Mouse (Mus musculus) stomach, embryonic 15.5 days (tissue): ENCODE results near the gene Adcyap1r1. TPM values are rescaled to one million over a fixed set of nuclear protein-coding genes. Genes with fewer than 3 reads are reported as not detected.

Source experiments
- ATAC-seq: fragments of 200-750 bp; cut with Nextera tagmentation; 2 replicates; pipeline ENCODE4 v1.8.0; 2017; ENCODE audit warnings: low read depth, moderate number of reproducible peaks, moderate TSS enrichment; ENCODE audit not compliant: insufficient read depth, low FRiP score
- H3K27ac ChIP-seq: fragments of 300-500 bp; sonication (generic); 2 replicates; pipeline ENCODE4 v1.5.1; 2015; ENCODE audit warnings: mild to moderate bottlenecking, inconsistent platforms
- H3K27me3 ChIP-seq: fragments of 300-500 bp; sonication (generic); replicated peaks from 2 replicates; pipeline ENCODE4 v1.6.1; 2015; ENCODE audit warnings: inconsistent platforms
- H3K36me3 ChIP-seq: fragments of 300-500 bp; sonication (generic); 2 replicates; pipeline ENCODE4 v1.6.1; 2015; ENCODE audit warnings: inconsistent platforms
- H3K4me1 ChIP-seq: fragments of 300-500 bp; sonication (generic); 2 replicates; pipeline ENCODE4 v1.6.1; 2015; ENCODE audit warnings: inconsistent platforms
- H3K4me2 ChIP-seq: fragments of 300-500 bp; sonication (generic); 2 replicates; pipeline ENCODE4 v1.6.1; 2015; ENCODE audit warnings: mild to moderate bottlenecking, inconsistent platforms
- H3K4me3 ChIP-seq: fragments of 300-500 bp; sonication (generic); replicated peaks from 2 replicates; pipeline ENCODE4 v1.5.1; 2015; ENCODE audit warnings: inconsistent platforms
- H3K9ac ChIP-seq: fragments of 300-500 bp; sonication (generic); 2 replicates; pipeline ENCODE4 v1.6.1; 2015; ENCODE audit warnings: inconsistent platforms
- H3K9me3 ChIP-seq: fragments of 300-500 bp; sonication (generic); 2 replicates; pipeline ENCODE4 v1.6.1; 2016; ENCODE audit warnings: inconsistent platforms
- WGBS: fragments of 180-500 bp; shearing (Covaris S2); methylation state at CpG from one replicate; pipeline ENCODE4 v1.1.7; 2015; 5-methylcytosine and 5-hydroxymethylcytosine counted together
- polyA plus RNA-seq: library from polyadenylated mRNA; unstranded; fragments of >200 nt; fragmentation: Nextera tagmentation; extraction: Ambion mirVana; gene quantifications from 2 replicates; pipeline ENCODE4 v1.2.1, GENCODE M21; 2015

Adcyap1r1 gene
- polyA plus RNA-seq, 1 experiment from 2014 or later, result 7.6 TPM

DNA sequence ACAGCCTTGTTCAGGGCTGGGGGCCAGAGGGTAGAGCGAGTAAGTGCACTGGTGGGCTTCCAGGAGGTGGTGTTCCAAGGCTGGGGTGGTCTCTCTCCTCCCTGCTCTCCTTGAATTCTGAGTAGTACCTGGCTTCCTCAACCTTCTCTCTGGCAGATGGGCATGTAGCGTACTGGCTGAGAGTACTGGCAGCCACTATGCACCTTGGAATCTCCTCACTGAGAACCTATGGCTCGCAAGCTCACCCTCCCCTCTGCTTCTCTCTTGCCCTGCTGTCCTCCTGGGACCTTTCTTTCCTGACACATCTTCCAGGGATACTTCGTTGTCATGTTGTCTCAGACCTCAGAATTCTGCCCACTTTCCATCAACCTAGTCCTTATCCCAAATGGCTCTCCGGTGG lies 3.9 kb downstream of the Adcyap1r1 start:
- Histone ChIP-seq H3K4me2 (no peak overlapping the region), H3K27ac (no peak overlapping the region), H3K4me3 (no peak overlapping the region), H3K9ac (no peak overlapping the region), H3K36me3 (no peaks in the 10 kb centered on the region), H3K9me3 (no peaks in the 10 kb centered on the region), H3K4me1 (peaks cover 7% of the 10 kb centered on the region; the same call in 1 of the 2 replicates), H3K27me3 (peaks cover 28% of the 10 kb centered on the region)
- no peak for ATAC-seq
- 73% methylated on average over 5 of the region's 5 CpGs for WGBS

DNA sequence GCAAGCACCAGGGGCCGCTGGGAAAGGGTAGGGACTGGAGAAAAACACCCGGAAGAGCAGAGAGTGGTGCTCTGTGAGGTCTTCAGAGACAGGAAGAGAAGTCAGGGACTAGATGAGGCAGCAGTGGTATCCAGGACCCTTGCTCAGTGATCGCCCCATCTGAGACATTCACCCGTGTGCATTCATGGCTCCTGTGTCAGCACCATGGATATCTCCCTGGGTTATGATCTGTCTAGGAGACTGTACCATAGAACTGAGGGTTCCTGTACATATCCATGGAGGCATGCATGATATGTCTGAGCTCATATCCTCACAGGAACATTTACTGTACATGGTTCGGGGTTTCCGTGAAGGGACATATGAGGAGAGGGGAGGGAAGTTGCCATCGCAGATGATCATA lies 5.9 kb downstream of the Adcyap1r1 start:
- H3K27me3 ChIP-seq, result peaks cover 14% of the 10 kb centered on the region
- 65% methylated on average over 7 of the region's 7 CpGs for WGBS
- no peaks in the 10 kb centered on the region for H3K36me3 ChIP-seq
- H3K27ac ChIP-seq, result no peak overlapping the region
- H3K9me3 ChIP-seq, result no peaks in the 10 kb centered on the region
- no peak overlapping the region for H3K4me2 ChIP-seq
- H3K4me3 ChIP-seq, result no peak overlapping the region
- peaks cover 7% of the 10 kb centered on the region; the same call in 1 of the 2 replicates for H3K4me1 ChIP-seq
- ATAC-seq, result no peak
- no peak overlapping the region for H3K9ac ChIP-seq

DNA sequence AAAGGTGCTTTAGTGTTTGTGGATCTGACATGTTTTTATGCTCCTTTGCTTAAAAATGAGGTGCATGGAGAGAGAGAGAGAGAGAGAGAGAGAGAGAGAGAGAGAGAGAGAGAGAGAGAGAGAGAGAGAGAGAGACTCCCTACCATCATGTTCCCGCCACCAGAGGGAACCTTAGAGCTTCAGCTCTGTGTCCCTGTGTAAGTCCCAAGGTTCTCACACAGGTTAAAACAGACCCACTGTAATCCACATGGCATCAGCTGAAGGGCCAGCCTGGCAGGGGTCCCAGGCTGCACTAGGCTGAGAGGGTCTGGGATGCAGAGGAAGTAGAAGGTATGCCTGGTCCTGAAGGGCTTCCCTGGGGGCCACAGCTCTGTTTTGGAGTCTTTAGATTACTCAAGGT lies 6.4 kb downstream of the Adcyap1r1 start:
- no peak overlapping the region for H3K4me3 ChIP-seq
- 36% methylated on average over 1 of the region's 1 CpGs for WGBS

DNA sequence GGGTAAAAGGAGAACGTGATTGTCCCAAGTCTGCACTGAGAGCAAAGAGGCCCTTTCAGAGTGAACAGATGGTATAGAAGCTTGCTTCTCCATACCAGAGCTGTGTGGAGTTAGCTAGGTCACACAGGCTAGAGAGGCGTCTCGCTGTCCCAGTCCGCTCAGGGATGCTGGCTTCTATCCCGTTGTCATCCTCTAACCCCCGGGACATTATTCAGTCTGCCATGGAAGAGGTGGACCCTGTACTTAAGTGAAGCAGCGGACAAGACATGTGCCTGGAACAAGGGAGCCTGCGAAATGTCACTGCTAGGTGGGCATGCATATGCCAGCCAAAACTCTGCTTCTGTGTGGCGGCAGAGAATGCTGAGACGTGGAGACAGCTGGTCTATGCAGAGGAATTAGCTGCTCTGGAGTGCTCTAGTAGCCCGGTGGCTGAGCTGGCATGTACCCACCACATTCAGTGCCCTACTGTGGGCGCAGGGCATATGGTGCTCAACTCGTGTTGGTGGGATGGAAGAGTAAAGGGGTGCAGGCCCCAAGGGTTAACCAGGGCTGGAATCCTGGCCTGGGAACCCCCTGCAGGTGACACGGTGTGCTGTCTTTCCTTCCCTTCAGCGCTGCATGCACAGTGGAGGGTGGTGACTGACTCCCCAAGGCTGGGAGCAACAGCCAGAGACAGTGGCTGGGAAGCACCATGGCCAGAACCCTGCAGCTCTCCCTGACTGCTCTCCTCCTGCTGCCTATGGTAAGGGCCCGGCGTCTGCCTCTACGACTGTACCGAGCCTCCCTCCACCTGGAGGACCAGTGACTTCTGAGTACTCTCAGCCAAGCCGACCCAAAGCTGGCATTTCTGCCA lies 8.0 kb downstream of the Adcyap1r1 start:
- Histone ChIP-seq H3K9me3 (no peaks in the 10 kb centered on the region), H3K27me3 (peaks cover 2% of the 10 kb centered on the region; the same call in 1 of the 2 replicates), H3K27ac (no peak overlapping the region), H3K36me3 (no peaks in the 10 kb centered on the region), H3K4me2 (no peak overlapping the region), H3K4me3 (no peak overlapping the region), H3K9ac (no peak overlapping the region), H3K4me1 (no peaks in the 10 kb centered on the region)
- WGBS, result 81% methylated on average over 20 of the region's 20 CpGs
- no peak for ATAC-seq

More for the DNA sequence above, 6.4 kb downstream of the Adcyap1r1 start:
- Histone ChIP-seq H3K4me1 (peaks cover 7% of the 10 kb centered on the region; the same call in 1 of the 2 replicates), H3K27ac (no peak overlapping the region), H3K36me3 (no peaks in the 10 kb centered on the region), H3K27me3 (peaks cover 9% of the 10 kb centered on the region), H3K9me3 (no peaks in the 10 kb centered on the region), H3K9ac (no peak overlapping the region), H3K4me2 (no peak overlapping the region)
- ATAC-seq, result no peak

DNA sequence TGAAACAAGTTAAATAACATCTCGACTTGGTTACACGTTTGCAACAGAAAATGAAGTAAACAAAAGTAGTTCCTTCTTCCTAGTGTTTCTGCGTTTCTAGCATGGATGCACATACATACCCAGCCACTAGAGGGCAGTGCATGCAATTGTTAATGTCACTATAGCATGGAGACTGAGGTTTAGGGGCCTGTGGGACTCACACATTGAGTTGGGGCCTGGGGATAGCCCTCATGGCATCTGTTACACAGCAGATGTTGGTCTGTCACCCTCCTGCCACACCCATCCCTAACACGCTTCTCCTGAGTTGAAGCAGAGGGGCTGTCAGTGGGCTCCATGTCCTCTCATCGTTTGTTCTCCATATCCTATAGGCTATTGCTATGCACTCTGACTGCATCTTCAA lies 9.4 kb downstream of the Adcyap1r1 start:
- Histone ChIP-seq H3K9me3 (no peaks in the 10 kb centered on the region), H3K27me3 (peaks cover 2% of the 10 kb centered on the region; the same call in 1 of the 2 replicates), H3K36me3 (no peaks in the 10 kb centered on the region), H3K4me1 (no peaks in the 10 kb centered on the region), H3K9ac (no peak overlapping the region), H3K27ac (no peak overlapping the region), H3K4me3 (no peak overlapping the region), H3K4me2 (no peak overlapping the region)
- ATAC-seq, result no peak
- 55% methylated on average over 5 of the region's 5 CpGs for WGBS

DNA sequence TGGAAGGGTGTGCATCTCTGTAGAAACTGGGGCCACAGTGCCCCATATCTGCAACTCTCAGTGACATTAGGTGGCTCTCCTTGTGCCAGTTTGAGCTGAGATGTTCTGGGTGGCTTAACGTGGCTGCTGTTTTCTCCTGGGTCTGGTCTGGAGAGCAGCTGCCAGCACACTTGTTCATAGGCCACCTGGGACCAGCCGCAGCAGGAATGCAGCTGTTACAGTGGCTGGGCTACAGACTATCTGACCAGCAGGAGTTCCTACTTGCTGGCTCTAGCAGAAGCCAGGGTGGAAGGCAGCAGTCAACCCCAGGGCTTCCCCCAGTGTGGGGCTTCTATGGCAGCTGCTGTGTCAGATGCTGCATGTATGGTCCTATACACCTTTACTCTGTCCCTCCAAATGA lies 9.9 kb downstream of the Adcyap1r1 start:
- no peak overlapping the region for H3K27ac ChIP-seq
- 82% methylated on average over 2 of the region's 2 CpGs for WGBS
- no peak overlapping the region for H3K4me2 ChIP-seq
- no peaks in the 10 kb centered on the region for H3K9me3 ChIP-seq
- H3K27me3 ChIP-seq, result peaks cover 2% of the 10 kb centered on the region; the same call in 1 of the 2 replicates
- no peaks in the 10 kb centered on the region for H3K36me3 ChIP-seq
- ATAC-seq, result no peak
- no peaks in the 10 kb centered on the region for H3K4me1 ChIP-seq
- no peak overlapping the region for H3K4me3 ChIP-seq
- H3K9ac ChIP-seq, result no peak overlapping the region

DNA sequence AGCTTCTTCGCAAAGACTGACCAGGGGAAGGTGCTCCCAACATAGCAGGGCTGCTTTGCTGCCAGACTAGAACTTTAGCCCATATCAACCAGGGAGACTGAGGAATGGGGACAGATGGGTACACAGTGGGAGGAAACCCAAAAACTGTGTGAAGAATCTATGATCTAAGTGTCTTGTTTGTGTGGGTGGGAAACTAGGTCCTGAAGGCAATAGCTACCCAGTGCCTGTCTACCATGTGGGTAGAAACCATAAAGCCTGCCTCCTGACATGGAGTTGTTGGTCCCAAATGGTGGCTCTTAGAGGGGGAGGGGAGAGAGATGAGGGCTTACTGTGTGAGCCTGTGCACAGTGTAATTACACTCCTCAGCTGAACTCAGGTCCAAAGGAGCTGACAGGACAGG lies 10.6 kb downstream of the Adcyap1r1 start:
- Histone ChIP-seq H3K9ac (no peak overlapping the region), H3K4me1 (no peaks in the 10 kb centered on the region), H3K36me3 (no peaks in the 10 kb centered on the region), H3K9me3 (no peaks in the 10 kb centered on the region), H3K4me3 (no peak overlapping the region), H3K27ac (no peak overlapping the region), H3K27me3 (0 out of 2 replicates have a peak, but pooled peaks cover 2% of the 10 kb centered on the region), H3K4me2 (no peak overlapping the region)
- 85% methylated on average over 1 of the region's 1 CpGs for WGBS
- no peak for ATAC-seq

DNA sequence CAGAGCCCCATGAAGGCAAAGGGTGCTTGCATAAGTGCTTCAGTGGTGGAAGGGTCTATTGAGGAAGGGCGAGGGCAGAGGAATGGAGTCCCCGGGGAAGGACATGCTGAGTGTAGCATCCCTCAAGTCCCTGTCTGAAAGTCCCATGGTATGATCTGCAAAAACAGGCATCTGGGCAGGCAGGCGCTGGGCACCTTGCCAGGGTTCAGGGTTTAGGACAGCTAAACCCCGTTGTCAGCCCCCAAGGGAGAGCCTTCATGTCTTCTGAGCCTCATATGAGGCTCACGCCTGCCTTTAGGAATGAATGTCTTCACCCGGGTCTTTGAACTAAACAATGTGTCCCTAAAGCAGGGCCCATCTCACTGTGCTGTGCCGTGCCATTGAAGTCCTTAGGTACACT lies 12.2 kb downstream of the Adcyap1r1 start:
- no peaks in the 10 kb centered on the region for H3K9me3 ChIP-seq
- H3K4me2 ChIP-seq, result no peak overlapping the region
- WGBS, result 70% methylated on average over 7 of the region's 7 CpGs
- H3K36me3 ChIP-seq, result no peaks in the 10 kb centered on the region
- no peak overlapping the region for H3K4me3 ChIP-seq
- H3K4me1 ChIP-seq, result no peaks in the 10 kb centered on the region
- no peak overlapping the region for H3K9ac ChIP-seq
- H3K27me3 ChIP-seq, result 0 out of 2 replicates have a peak, but pooled peaks cover 2% of the 10 kb centered on the region
- no peak for ATAC-seq
- H3K27ac ChIP-seq, result no peak overlapping the region

DNA sequence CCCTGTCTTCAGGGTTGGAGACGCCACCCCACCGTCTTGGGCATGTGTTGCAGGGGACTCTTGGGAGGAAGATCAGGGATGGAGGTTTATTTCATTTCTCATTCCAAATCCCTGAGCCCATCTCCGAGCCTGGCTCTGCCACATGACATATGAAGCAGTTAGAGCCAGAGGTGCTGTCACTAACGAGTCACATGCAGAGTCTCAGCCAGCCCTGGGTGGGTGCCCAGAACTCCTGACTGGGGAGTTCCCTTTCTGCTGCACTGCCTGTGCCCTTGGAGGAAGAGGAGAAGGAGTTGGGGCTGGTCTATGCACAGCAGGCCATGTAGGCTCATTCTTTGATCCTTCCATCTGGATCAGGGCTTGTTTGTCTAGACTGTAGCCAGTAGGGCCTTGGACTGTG lies 13.5 kb downstream of the Adcyap1r1 start:
- no peak overlapping the region for H3K4me3 ChIP-seq
- H3K9ac ChIP-seq, result no peak overlapping the region
- no peaks in the 10 kb centered on the region for H3K4me1 ChIP-seq
- no peaks in the 10 kb centered on the region for H3K9me3 ChIP-seq
- H3K27ac ChIP-seq, result no peak overlapping the region
- no peak for ATAC-seq
- WGBS, result 80% methylated on average over 4 of the region's 4 CpGs
- 0 out of 2 replicates have a peak, but pooled peaks cover 2% of the 10 kb centered on the region for H3K27me3 ChIP-seq
- no peak overlapping the region for H3K4me2 ChIP-seq
- H3K36me3 ChIP-seq, result no peaks in the 10 kb centered on the region

DNA sequence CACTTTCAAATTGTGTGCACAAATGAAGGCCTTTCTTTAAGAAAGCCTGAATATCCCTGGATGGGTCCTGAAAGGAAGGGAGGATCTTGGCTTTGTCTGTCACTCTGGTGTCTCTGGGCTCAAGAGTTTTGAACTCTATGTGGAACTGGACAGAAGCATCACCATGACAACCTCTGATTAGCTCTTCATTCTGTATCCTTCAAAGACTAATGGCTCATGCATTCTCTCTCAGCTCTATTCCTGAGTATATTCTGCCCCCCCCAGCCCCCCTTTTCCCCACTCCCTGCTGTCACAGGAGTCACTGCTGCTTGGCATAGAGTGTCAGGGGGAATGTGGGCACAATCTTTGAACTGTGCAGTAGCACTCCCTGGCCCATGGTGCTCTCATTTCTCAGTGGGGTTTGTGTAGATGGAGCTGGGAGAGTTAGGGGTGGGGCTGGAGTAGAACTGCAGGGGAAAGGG lies 14.6 kb downstream of the Adcyap1r1 start:
- Histone ChIP-seq H3K27ac (no peak overlapping the region), H3K4me2 (no peak overlapping the region), H3K9ac (no peak overlapping the region), H3K36me3 (no peaks in the 10 kb centered on the region), H3K27me3 (0 out of 2 replicates have a peak, but pooled peaks cover 2% of the 10 kb centered on the region), H3K4me3 (no peak overlapping the region), H3K9me3 (no peaks in the 10 kb centered on the region), H3K4me1 (no peaks in the 10 kb centered on the region)
- ATAC-seq, result no peak

DNA sequence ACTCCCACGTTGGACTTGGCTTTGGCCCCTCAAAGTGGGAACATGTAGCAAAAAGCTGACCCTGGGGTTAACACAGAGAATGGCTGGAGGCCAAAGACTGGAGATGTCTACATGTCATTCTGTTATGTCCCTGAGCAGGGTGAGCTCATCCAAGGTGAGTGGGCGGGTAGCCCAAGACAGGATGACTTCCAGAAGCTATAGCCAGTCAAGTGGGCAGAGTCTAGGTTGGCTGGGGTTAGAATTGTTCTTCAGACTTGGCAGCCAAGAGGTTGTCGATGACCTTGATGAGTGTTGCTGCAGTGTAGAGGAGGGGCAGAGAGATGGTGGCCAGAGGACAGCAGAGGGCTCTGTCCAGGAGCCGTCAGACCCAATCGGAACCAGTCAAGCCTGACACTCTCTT lies 18.9 kb downstream of the Adcyap1r1 start:
- no peaks in the 10 kb centered on the region for H3K4me1 ChIP-seq
- no peaks in the 10 kb centered on the region for H3K27me3 ChIP-seq
- H3K27ac ChIP-seq, result no peak overlapping the region
- no peaks in the 10 kb centered on the region for H3K9me3 ChIP-seq
- no peaks in the 10 kb centered on the region for H3K36me3 ChIP-seq
- no peak for ATAC-seq
- WGBS, result 81% methylated on average over 5 of the region's 5 CpGs
- no peak overlapping the region for H3K4me3 ChIP-seq
- H3K4me2 ChIP-seq, result no peak overlapping the region
- no peak overlapping the region for H3K9ac ChIP-seq

DNA sequence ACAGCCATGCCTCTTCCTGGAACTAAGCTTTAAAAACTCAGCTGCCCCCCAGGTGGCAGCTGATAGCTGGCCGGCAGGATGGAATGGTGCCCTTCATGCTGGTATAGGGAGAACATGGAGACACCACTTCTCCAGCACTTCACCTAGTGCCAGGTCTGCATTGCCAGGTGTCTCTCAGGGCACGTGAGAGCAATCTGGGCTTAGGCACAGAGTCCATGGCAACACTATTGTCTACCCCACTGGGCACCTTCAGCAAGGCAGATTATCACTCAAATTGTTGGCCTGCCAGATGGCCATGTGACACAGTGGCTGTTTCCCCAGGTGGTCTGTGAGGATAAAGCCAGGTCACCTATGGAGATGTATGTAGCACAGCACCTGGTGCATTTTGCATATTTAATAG lies 20.6 kb downstream of the Adcyap1r1 start:
- H3K27ac ChIP-seq, result no peak overlapping the region
- H3K4me1 ChIP-seq, result no peaks in the 10 kb centered on the region
- H3K4me3 ChIP-seq, result no peak overlapping the region
- H3K9me3 ChIP-seq, result no peaks in the 10 kb centered on the region
- no peak overlapping the region for H3K4me2 ChIP-seq
- ATAC-seq, result no peak
- WGBS, result 79% methylated on average over 2 of the region's 2 CpGs
- H3K9ac ChIP-seq, result no peak overlapping the region
- H3K27me3 ChIP-seq, result no peaks in the 10 kb centered on the region
- H3K36me3 ChIP-seq, result no peaks in the 10 kb centered on the region
